Mouse (Mus musculus): ENCODE results near the gene Siglecf. TPM values are rescaled to one million over a fixed set of nuclear protein-coding genes. Genes with fewer than 3 reads are reported as not detected.

Gene Siglecf
- polyA plus RNA-seq, 1 experiment from 2014 or later: 0.24 TPM

- no peaks in the 10 kb centered on the region for H3K4me1 ChIP-seq (replicated peaks)
- no peaks in the 10 kb centered on the region for H3K9me3 ChIP-seq
- ATAC-seq: no peak
- H3K27me3 ChIP-seq (replicated peaks): no peaks in the 10 kb centered on the region
- no peak overlapping the region for H3K4me2 ChIP-seq (replicated peaks)
- H3K4me3 ChIP-seq (replicated peaks): no peak overlapping the region
- no peaks in the 10 kb centered on the region for H3K36me3 ChIP-seq
- no peak overlapping the region for H3K27ac ChIP-seq
- no peak overlapping the region for H3K9ac ChIP-seq
- 84% methylated on average over 2 of the region's 2 CpGs for WGBS
These were observed 48.4 kb downstream of the Siglecf start for GRCm38 (mm10) chr7:43399501-43399900.

GRCm38 (mm10) chr7:43402718-43403117, 51.6 kb downstream of the Siglecf start:
- Histone ChIP-seq H3K4me3 (replicated peaks) (no peak overlapping the region), H3K9ac (no peak overlapping the region), H3K4me1 (replicated peaks) (no peaks in the 10 kb centered on the region), H3K4me2 (replicated peaks) (no peak overlapping the region), H3K27ac (no peak overlapping the region), H3K27me3 (replicated peaks) (no peaks in the 10 kb centered on the region), H3K9me3 (no peaks in the 10 kb centered on the region), H3K36me3 (no peaks in the 10 kb centered on the region)
- 13% methylated on average over 2 of the region's 2 CpGs for WGBS
- ATAC-seq: no peak

- Histone ChIP-seq H3K4me3 (replicated peaks) (no peak overlapping the region), H3K27me3 (replicated peaks) (no peaks in the 10 kb centered on the region; the same call in 1 of the 2 replicates), H3K9me3 (no peaks in the 10 kb centered on the region), H3K4me1 (replicated peaks) (no peaks in the 10 kb centered on the region), H3K4me2 (replicated peaks) (no peak overlapping the region), H3K9ac (no peak overlapping the region), H3K27ac (no peak overlapping the region), H3K36me3 (no peaks in the 10 kb centered on the region)
- 80% methylated on average over 3 of the region's 3 CpGs for WGBS
- no peak for ATAC-seq
These were observed 56.4 kb downstream of the Siglecf start for GRCm38 (mm10) chr7:43407573-43407972.

DNA sequence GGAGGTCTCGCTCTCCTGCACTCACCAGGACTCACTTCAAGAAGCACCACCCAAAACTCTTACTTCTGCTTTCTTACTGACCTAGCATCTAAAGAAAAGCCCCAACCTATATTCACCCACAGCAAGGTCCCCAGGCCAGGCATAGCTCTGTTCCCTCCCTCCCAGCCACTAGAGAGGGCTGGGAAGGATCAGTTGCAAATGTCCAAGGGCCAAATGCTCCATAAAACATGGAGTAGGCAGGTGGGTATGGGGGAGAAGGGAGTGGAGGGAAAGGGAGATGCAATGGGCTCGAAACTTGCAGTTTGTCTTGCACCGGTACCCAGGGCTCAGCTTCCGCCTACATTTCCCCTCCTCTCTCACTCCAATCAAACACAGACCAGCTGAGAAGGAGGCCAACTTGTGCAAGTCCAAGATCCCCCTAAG, 57.0 kb downstream of the Siglecf start, which contains the start of gene Siglecg:
Gene Siglecg (plus strand): TSS at position 74 of the 423 bp plus-strand sequence.
- no peak within 1 kb of the TSS for H3K9ac ChIP-seq
- no peak within 1 kb of the TSS for H3K27ac ChIP-seq
- no peak for ATAC-seq
- WGBS: 70% methylated on average over 4 of the region's 4 CpGs
- no peak within 1 kb of the TSS for H3K4me3 ChIP-seq (replicated peaks)
- no peaks in the 10 kb centered on the region for H3K36me3 ChIP-seq
- no peaks in the 10 kb centered on the region for H3K4me1 ChIP-seq (replicated peaks)
- H3K27me3 ChIP-seq (replicated peaks): no peaks in the 10 kb centered on the region; the same call in 1 of the 2 replicates
- no peak within 1 kb of the TSS for H3K4me2 ChIP-seq (replicated peaks)
- H3K9me3 ChIP-seq: no peaks in the 10 kb centered on the region

DNA sequence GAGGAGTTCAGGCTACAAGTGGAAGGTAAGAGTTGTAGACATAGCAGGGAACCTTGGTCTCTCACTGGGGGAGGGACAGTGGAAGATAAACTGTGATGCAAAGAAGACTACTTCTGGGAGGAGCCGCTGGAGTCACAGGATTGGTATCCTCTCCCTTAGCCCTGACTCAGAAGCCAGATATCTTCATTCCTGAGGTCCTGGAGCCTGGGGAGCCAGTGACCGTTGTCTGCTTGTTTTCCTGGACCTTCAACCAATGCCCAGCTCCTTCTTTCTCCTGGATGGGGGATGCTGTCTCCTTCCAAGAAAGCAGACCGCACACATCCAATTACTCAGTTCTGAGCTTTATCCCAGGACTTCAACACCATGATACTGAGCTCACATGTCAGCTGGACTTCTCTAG, 57.9 kb downstream of the Siglecf start:
- Histone ChIP-seq H3K27ac (no peak overlapping the region), H3K4me2 (replicated peaks) (no peak overlapping the region), H3K27me3 (replicated peaks) (no peaks in the 10 kb centered on the region; the same call in 1 of the 2 replicates), H3K9me3 (no peaks in the 10 kb centered on the region), H3K4me1 (replicated peaks) (no peaks in the 10 kb centered on the region), H3K4me3 (replicated peaks) (no peak overlapping the region), H3K9ac (no peak overlapping the region), H3K36me3 (no peaks in the 10 kb centered on the region)
- ATAC-seq: no peak
- WGBS: 68% methylated on average over 3 of the region's 3 CpGs

Other genes starting within 250 kb of the Siglecf start
- not detected in 2 replicates for gene Zfp936, start 237.1 kb upstream of the Siglecf start, polyA plus RNA-seq (2015; fragmentation: Nextera tagmentation; extraction: Ambion mirVana)
- 8.6 and 10.7 TPM in 2 replicates for gene Zfp715, start 38.0 kb upstream of the Siglecf start, polyA plus RNA-seq (2015; fragmentation: Nextera tagmentation; extraction: Ambion mirVana)
- gene Siglecg, start 56.9 kb downstream of the Siglecf start, polyA plus RNA-seq (2015; fragmentation: Nextera tagmentation; extraction: Ambion mirVana): 0.28 and 0.30 TPM in 2 replicates
- 0.97 and 1.2 TPM in 2 replicates for gene Lim2, start 76.3 kb downstream of the Siglecf start, polyA plus RNA-seq (2015; fragmentation: Nextera tagmentation; extraction: Ambion mirVana)
- 2.3 and 3.6 TPM in 2 replicates for gene Nkg7, start 85.7 kb downstream of the Siglecf start, polyA plus RNA-seq (2015; fragmentation: Nextera tagmentation; extraction: Ambion mirVana)
- 0.23 TPM in 1 of 2 replicates, not detected in the other for gene Cldnd2, start 89.4 kb downstream of the Siglecf start, polyA plus RNA-seq (2015; fragmentation: Nextera tagmentation; extraction: Ambion mirVana)
- gene Etfb, start 92.7 kb downstream of the Siglecf start, polyA plus RNA-seq (2015; fragmentation: Nextera tagmentation; extraction: Ambion mirVana): 429 and 478 TPM in 2 replicates
- gene Gm45233, start 92.8 kb downstream of the Siglecf start, polyA plus RNA-seq (2015; fragmentation: Nextera tagmentation; extraction: Ambion mirVana): 0.40 and 0.52 TPM in 2 replicates
- 2.4 and 4.1 TPM in 2 replicates for gene Vsig10l, start 111.8 kb downstream of the Siglecf start, polyA plus RNA-seq (2015; fragmentation: Nextera tagmentation; extraction: Ambion mirVana)
- gene Iglon5, start 138.7 kb downstream of the Siglecf start, polyA plus RNA-seq (2015; fragmentation: Nextera tagmentation; extraction: Ambion mirVana): 0.38 and 0.56 TPM in 2 replicates
- gene 4931406B18Rik, start 154.6 kb downstream of the Siglecf start, polyA plus RNA-seq (2015; fragmentation: Nextera tagmentation; extraction: Ambion mirVana): not detected in 2 replicates
- gene Cd33, start 193.1 kb downstream of the Siglecf start, polyA plus RNA-seq (2015; fragmentation: Nextera tagmentation; extraction: Ambion mirVana): 1.8 and 1.9 TPM in 2 replicates
- gene Zfp658, start 210.9 kb downstream of the Siglecf start, polyA plus RNA-seq (2015; fragmentation: Nextera tagmentation; extraction: Ambion mirVana): 2.7 and 2.8 TPM in 2 replicates
- 8.7 and 10.1 TPM in 2 replicates for gene Zfp719, start 228.3 kb downstream of the Siglecf start, polyA plus RNA-seq (2015; fragmentation: Nextera tagmentation; extraction: Ambion mirVana)

All from intestine, embryonic 15.5 days (tissue).